Mouse (Mus musculus) megakaryocyte, embryonic 14.5 days (primary cell): Measurements from ENCODE around the gene Abcg1.

Source experiments
- FLI1 ChIP-seq: IDR thresholded peaks from 2 replicates; pipeline ENCODE4 v1.6.1; 2012; ENCODE audit warnings: low read length, inconsistent platforms, mixed read lengths
- GATA1 ChIP-seq: IDR thresholded peaks from 3 replicates; pipeline ENCODE4 v1.6.1; 2012; ENCODE audit warnings: mixed read lengths, low read length, inconsistent platforms, borderline replicate concordance

DNA sequence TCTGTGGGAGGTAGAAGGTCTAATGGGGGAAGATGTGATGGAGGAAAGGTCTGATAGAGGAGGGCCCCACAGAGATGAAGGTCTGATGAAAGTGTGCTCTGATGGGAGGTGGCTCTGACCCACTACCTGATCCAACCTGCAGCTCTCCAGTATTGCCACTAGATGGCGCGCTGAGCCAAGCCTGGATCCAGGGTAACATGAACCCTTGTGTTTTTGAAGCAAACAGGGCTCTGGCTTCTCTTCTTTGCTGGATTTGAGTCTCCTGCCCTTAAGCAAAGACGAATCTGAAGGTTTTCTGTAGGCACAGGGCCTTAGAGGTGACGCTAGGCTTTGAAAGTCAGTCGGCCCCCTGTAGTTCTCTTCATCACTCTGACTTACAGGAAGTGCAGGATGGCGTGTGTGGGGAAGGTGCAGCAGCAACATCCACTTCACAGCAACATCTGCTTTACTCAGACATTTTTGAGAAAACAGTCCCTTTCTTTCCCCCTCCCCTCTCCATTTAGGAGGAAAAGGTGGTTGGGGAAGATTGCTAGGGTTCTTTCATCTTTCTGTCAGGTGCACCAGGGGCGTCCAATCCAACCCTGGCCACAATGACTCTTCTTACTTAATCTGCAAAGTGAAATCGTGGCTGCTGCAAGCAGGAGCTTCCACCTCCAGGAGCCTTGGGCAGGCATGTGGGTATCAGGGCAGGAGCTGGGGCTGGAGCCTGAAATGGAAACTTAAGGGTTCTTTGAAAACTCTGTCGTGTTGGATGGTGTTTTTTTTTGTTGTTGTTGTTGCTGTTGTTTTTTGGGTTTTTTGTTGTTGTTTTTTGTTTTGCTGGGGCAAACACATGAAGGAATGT is 45.7 kb upstream of the Abcg1 start:
- TF ChIP-seq GATA1 (no peak), FLI1 (no peak)
